Mouse (Mus musculus) erythroblast, embryonic 14.5 days (primary cell): ENCODE measurements around the gene Yjefn3.

Experiments
- GATA1 ChIP-seq: IDR thresholded peaks from 2 replicates; pipeline ENCODE4 v1.6.1; 2012; ENCODE audit warnings: low read length, inconsistent platforms, mixed read lengths
- TAL1 ChIP-seq: IDR thresholded peaks from 3 replicates; pipeline ENCODE4 v1.6.1; 2012; ENCODE audit warnings: low read length, inconsistent platforms, mixed read lengths

DNA sequence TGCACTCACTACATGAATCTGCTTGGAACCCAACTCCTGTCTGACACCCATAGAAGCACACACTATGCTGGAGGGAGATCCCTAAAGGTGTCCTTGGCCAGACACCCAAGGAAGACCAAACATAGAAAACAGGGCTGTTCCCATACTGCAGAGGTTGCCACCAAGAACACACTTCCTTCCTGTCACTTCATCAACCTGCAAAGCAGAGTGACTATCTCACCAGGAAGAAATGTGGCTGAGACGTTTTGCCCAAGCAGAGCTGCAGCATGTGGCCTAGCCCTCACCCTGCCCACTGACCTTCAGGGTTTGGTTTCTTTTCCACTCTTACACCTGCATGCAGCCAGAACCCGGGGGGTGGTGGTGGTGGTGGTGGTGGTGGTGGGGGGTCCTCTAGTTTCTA is 31.3 kb upstream of the Yjefn3 start:
- TF ChIP-seq TAL1 (no peak), GATA1 (no peak)
